Mouse (Mus musculus) megakaryocyte, adult 5-6 weeks (primary cell): ENCODE results near the gene Scrn1. TPM values are rescaled to one million over a fixed set of nuclear protein-coding genes. Genes with fewer than 3 reads are reported as not detected.

Experiments used
- ATAC-seq: 2 replicates; pipeline ENCODE4 v1.8.0; 2016; ENCODE audit warnings: mild to moderate bottlenecking, inconsistent platforms; ENCODE audit not compliant: poor library complexity, severe bottlenecking
- total RNA-seq, 2 experiments: library from RNA; stranded (forward) in 1 of 2; stranded (reverse) in 1 of 2; fragments of 153-499, 151-499 nt in 1 of 2; fragments of 221-1000, 200-1000 nt in 1 of 2; gene quantifications; 2 replicates each; pipeline versions ENCODE4 v1.2.3 to v1.2.4; 2015 to 2017

The Scrn1 gene
- total RNA-seq, 2 experiments from 2014 or later: not detected

DNA sequence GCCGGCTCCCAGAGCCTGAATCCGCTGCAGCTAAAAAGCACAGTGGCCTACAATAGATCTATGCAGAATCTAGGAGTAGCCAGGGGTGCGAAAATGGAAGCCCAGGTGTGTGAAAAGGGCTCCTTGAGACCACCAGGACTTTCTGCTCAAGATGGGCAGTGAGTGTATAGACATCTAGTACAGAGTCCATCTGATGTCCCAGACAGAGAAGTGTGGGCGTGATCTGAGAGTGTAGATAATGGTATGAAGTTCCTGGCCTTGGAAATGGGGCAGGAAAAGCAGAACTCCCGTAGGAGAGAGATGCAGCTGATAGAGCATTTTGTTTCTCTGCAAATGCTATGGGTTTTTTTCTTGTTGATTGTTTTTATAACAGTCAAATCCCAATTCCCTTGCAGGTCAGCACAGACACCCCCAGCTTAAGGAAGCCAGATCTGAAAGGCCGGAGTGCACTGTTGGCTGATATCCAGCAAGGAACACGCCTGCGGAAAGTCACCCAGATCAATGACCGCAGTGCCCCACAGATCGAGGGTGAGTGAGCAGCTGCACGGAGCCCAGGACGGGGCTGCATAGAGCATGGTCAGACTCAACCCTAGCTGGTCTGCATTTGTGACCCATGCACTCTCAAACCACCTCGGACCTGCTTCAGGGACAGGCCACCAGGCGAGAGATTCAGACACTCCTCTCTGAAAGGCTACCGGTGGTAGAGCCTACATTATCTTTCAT is 84.7 kb downstream of the Scrn1 start:
- ATAC-seq: no peak

DNA sequence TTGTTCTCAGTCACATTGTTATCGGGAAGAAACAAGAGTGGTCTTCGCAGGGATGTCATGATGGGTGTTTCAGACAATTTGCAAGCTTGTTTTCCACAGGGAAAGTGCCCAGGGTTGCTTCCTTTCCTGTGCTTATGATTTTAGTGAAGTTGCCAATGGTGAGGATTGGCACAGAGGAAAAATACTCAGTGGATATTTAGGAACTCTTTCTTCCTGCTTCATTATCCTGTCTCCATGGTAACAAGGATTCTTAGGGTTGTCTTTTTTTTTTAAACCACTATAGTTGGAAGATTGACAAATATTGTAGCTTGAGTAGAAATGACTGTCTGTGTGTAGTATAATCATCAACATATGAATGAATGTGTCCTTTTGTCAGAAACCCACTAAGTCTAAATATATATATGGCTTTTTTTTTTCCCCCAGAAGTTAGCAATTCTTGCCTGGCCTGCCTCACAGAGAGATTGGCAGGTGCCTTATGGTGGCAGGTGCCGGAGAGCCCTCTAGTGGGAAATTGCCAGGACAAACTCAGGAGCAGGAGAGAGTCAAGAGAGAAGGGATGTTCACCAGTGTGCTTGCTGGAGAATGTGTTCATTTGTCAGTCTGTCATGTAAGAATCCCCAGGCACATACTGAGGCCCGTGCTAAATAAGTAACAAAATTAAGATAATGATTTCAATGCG is 87.5 kb downstream of the Scrn1 start:
- ATAC-seq: no peak

DNA sequence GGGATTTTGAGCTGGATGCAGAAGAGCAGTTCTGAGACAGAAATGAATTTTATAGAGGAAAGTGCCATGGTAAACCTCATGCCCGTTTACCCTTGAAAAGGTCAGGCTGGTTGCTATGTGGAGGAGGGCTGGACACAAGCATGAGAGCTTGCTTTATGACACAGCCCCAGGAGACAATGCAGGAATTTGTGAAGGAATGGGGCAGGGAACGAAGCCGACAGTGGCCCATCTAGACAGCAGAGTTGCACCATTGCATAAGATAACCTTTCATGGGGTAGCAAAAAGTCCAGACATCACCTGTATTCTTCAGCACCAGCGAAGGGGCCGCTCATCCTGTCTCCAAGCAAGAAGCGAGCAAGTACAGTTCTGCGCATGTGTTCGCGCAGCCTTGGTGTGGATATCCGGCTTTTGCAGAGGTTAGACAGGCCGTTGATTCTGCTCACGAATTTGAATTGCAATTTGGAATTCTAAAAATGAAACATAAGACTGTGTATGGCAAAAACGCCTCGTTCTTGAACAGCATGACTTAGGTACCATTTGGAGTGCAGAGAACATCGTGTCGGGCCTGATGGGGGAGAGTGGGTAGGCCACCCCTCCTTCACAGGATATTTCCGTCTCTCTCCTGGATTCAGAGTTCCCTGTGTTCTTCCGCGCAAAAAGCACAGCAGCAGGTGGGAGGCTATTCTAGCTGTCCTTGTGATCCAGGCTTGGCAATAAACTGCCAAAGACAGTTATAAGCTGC is 90.2 kb downstream of the Scrn1 start:
- no peak for ATAC-seq

DNA sequence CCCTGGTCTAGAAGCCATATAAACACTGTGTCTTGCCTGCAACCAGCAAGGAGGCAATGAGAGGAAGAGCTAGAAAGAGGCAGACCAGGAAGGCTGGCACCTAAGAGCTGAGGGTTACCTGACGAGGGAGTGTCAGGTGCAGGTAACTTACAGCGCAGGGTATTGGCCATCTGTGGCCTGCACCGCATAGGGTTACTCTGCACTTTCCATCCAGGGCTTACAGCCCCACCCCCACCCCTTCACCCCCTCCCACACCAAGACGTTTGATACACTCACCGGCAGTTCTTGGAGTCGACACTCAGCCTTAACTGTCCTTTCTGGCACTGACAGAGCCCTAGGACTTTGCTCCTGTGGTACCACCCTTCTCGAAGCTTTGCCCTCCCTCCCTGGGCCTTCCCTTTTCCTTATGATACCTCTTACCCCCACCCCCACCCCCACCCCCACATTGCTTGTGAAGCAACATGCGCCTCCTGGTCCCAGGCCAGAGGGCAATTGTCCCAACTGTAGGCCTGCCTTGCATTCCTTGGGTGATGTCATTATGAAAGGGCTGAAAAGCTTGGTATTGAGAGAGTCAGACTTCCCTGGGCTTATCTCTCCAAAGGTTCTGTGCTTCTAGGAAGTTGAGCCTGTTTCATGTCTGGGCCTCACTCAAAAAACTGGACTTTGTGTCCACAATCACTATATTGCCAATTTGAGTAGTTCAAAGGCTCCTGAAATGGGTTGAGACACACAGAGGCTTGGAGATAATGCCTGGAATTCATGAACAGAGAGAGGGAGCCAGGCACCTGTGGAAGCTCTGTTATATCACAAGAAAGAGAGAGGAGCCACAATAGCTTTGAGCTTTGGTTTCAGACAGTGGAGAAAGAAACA is 93.2 kb downstream of the Scrn1 start:
- ATAC-seq: no peak

GRCm38 (mm10) chr6:54471866-54472265 is 94.4 kb downstream of the Scrn1 start:
- no peak for ATAC-seq

GRCm38 (mm10) chr6:54467371-54467770 is 98.9 kb downstream of the Scrn1 start:
- no peak for ATAC-seq

DNA sequence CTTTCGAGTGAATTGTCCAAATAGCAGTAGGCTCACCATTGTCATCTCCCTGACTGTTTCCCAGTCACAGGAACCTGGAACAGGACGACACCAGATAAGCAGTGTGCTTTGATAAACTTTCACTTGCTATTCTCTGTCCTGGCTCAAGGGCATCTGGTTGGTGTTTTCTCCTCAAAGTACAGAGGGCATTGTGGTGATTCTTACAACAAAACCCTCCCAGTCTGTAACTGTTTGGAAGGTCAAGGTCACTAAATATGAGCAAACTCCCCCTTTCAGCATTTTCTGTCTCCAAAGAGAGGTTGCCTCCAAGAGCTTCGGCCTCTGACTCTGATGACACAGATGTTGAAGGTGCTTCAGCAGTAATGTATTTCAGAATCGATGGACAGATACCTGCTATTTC is 101.4 kb downstream of the Scrn1 start:
- no peak for ATAC-seq

GRCm38 (mm10) chr6:54463701-54464458 is 102.4 kb downstream of the Scrn1 start:
- ATAC-seq: no peak

DNA sequence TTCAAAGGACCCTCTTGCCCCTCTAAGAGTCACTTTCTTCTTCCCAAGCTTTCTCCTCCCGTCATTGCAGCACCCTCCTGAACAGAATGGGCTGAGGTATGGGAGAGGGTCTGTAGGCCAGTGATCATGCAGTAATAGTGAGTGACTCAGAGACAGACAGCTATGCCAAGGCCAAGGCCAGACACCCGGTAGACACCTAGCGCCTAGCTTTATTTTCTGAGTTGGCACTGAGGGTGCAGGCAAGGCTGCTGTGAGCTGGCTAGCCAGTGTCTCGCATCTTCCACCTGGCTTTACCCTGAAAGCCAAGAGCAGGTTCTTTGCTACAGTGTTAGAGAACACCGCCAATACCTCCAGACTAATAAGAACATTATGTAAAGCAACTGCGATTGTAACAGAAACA is 103.5 kb downstream of the Scrn1 start:
- no peak for ATAC-seq

DNA sequence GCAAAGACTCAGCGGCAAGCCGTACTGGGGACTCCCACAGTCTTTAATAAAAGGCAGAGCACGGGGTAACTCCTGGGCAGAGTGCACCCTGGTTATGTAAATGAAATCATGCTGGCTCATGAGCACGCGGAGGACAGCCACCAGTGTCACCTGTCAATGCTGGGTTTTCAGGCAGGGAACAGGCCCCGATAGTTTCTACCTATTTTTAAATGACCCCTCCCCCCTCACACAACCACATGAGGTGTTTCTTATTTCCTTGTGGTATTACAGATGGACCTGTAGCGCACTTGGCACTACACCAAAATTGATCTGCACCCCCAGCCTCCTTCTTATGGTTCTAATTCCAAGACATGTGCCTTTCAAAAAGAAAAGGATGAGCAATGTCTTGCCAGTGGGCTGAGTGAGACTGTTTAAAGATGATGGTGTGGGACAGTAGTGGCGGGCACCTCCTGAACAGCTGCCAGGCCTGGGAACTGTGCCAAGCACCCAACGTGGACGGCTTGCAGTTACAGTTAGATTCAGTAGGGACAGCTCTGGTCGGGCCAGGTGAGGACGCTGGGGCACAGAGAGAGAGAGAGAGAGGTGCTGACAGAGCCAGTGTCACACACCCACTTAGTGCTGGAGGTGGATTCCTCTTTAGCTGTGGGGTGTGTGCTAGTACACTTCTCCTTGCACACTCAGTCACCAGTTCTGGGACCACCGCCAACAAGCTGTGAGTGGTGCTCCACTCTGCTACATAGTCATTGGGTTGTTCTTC is 105.2 kb downstream of the Scrn1 start:
- no peak for ATAC-seq

DNA sequence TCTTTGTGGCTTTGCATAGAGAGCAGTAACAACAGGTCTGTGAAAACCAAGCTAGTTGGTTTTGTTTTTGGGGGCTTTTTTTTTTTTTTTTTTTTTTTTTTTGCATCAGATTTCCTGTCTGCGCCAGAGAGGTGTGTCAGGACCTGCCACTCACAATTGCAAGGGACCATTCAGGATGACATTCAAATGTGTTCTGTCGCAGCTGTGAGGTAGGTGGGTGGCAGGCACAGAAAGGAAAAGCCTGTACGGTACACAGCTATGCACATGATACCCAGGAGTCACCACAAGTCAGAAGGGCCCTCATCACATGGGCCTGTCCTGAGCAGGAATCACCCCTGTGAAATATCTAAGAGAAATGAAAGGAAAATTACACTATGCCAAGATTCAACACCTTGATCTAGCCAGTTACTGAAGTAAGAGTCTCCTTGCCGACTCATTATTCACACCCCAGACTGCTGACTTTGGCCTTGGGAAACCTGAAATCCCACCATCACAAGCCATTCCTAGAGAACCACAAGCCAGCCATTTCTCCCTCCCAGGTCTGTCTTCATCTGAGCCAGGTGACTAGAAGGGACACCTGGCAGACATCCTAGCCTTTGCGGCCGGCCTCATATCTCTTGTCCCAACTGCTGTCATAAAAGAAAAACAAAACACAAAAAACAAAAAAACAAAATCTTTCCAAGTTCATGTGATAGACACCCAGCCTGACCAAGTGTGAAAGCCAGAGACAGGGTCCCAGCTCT is 105.9 kb downstream of the Scrn1 start:
- ATAC-seq: no peak

DNA sequence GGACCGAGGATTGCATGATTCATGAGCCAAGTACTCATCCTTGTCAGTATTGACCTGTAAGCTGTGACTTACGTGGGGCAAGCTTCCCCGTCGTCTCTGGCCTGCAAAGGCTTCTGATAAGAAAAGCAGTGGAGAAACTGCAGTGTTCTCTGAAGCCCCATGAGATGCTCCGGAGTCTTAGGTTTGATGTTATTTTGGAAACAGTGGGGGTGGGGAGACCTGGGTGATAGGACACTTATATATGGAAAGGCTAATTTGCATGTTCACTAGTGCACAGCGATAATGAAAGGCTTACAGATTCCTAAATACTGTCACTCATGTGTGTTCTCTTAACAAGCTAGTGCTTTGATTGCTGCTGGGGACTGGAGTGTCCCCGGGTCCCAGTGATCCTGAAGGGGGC is 106.6 kb downstream of the Scrn1 start:
- no peak for ATAC-seq

Other genes starting within 250 kb of the Scrn1 start
- 0.27 TPM in 1 of 2 replicates, not detected in the other for gene Prr15, start 240.7 kb downstream of the Scrn1 start, total RNA-seq (2015)
- gene Prr15, start 240.7 kb downstream of the Scrn1 start, total RNA-seq (2017): not detected in 2 replicates
- gene Wipf3, start 136.9 kb downstream of the Scrn1 start, total RNA-seq (2015): not detected in 2 replicates
- 0.04 TPM in 1 of 2 replicates, not detected in the other for gene Wipf3, start 136.9 kb downstream of the Scrn1 start, total RNA-seq (2017)
- 1.4 and 1.8 TPM in 2 replicates for gene Plekha8, start 28.6 kb upstream of the Scrn1 start, total RNA-seq (2015)
- gene Plekha8, start 28.6 kb upstream of the Scrn1 start, total RNA-seq (2017): 0.77 and 1.2 TPM in 2 replicates
- not detected in 2 replicates for gene Fkbp14, start 30.8 kb upstream of the Scrn1 start, total RNA-seq (2015)
- not detected in 2 replicates for gene Fkbp14, start 30.8 kb upstream of the Scrn1 start, total RNA-seq (2017)
- gene Mturn, start 115.1 kb upstream of the Scrn1 start, total RNA-seq (2015): 0.22 and 0.59 TPM in 2 replicates
- 0.37 and 2.4 TPM in 2 replicates for gene Mturn, start 115.1 kb upstream of the Scrn1 start, total RNA-seq (2017)